Mouse (Mus musculus): Measurements from ENCODE around the gene Casq1.

- TF ChIP-seq CTCF (IDR thresholded peaks at IDR 0.05; ENCODE audit: low read depth, low read length), result no peak
- TF ChIP-seq EP300 (IDR thresholded peaks at IDR 0.05; ENCODE audit: insufficient read depth, low read depth, low read length), result no peak
- no peak for TF ChIP-seq POLR2A (IDR thresholded peaks at IDR 0.05; ENCODE audit: insufficient read depth, low read length)
Measured at GRCm38 (mm10) chr1:172200871-172201447, 18.7 kb downstream of the Casq1 start.
